Mouse (Mus musculus) bone marrow macrophage, adult 2 months (primary cell): ENCODE measurements at regions not wholly inside any gene's neighbourhood (a gene's known extent, or its start where the extent isn't known, plus 50 kb on each side); places are given as distances from the start of the nearest gene placed in this dataset.

Experiments
- CTCF ChIP-seq: IDR thresholded peaks from 2 replicates; pipeline ENCODE4 v1.5.1; 2012; ENCODE audit warnings: low read depth, mild to moderate bottlenecking, low read length, moderate library complexity
- POLR2A ChIP-seq: IDR thresholded peaks from 2 replicates; pipeline ENCODE4 v1.6.1; 2012; ENCODE audit warnings: mild to moderate bottlenecking, low read depth, low read length, borderline replicate concordance

DNA sequence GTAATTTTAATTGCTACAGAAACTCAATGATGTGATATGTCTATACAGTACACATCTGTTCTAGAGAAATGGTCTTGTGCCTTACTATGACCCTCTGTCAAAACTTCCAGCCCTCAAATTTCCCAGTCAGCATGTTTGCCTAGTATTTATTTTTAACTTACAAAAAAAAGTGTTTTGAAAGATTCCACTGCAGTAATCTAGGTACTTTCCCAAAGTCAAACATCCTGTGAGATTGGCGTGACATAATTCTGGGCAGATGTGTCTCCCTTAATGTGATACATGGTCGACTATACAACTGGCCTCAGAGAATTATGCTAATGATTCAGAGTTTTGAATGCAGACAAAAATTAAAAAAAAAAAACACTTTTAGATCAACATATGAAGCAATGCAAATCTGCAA, 856.8 kb downstream of the Slc4a3 start:
- TF ChIP-seq CTCF, result no peak
- no peak for TF ChIP-seq POLR2A
